Mouse (Mus musculus) midbrain, embryonic 15.5 days (tissue): ENCODE measurements around the gene Crtc1. TPM values are rescaled to one million over a fixed set of nuclear protein-coding genes. Genes with fewer than 3 reads are reported as not detected.
A peak's percentile ranks its signal among the peaks of the same experiment; 100 is the strongest.

Source experiments
- ATAC-seq: fragments of 200-750 bp; cut with Nextera tagmentation; replicated peaks from 2 replicates; pipeline ENCODE4 v1.8.0; 2017; ENCODE audit warnings: moderate TSS enrichment
- H3K27ac ChIP-seq: fragments of 300-500 bp; sonication (generic); 2 replicates; pipeline ENCODE4 v1.5.1; 2015; ENCODE audit warnings: mild to moderate bottlenecking, inconsistent platforms
- H3K27me3 ChIP-seq: fragments of 300-500 bp; sonication (generic); replicated peaks from 2 replicates; pipeline ENCODE4 v1.6.1; 2015; ENCODE audit warnings: inconsistent platforms
- H3K36me3 ChIP-seq: fragments of 300-500 bp; sonication (generic); replicated peaks from 2 replicates; pipeline ENCODE4 v1.6.1; 2015; ENCODE audit warnings: inconsistent platforms
- H3K4me1 ChIP-seq: fragments of 300-500 bp; sonication (generic); 2 replicates; pipeline ENCODE4 v1.6.1; 2015; ENCODE audit warnings: inconsistent platforms
- H3K4me2 ChIP-seq: fragments of 300-500 bp; sonication (generic); 2 replicates; pipeline ENCODE4 v1.6.1; 2015; ENCODE audit warnings: inconsistent platforms, mild to moderate bottlenecking, moderate library complexity
- H3K4me3 ChIP-seq: fragments of 300-500 bp; sonication (generic); 2 replicates; pipeline ENCODE4 v1.5.1; 2015; ENCODE audit warnings: mild to moderate bottlenecking, inconsistent platforms
- H3K9ac ChIP-seq: fragments of 300-500 bp; sonication (generic); 2 replicates; pipeline ENCODE4 v1.6.1; 2015; ENCODE audit warnings: mild to moderate bottlenecking, inconsistent platforms
- H3K9me3 ChIP-seq: fragments of 300-500 bp; sonication (generic); 2 replicates; pipeline ENCODE4 v1.6.1; 2016; ENCODE audit warnings: inconsistent platforms
- WGBS: fragments of 180-500 bp; shearing (Covaris S2); methylation state at CpG from one replicate; pipeline ENCODE4 v1.1.7; 2015; ENCODE audit warnings: mixed read lengths; 5-methylcytosine and 5-hydroxymethylcytosine counted together
- polyA plus RNA-seq: library from polyadenylated mRNA; unstranded; fragments of >200 nt; fragmentation: Nextera tagmentation; extraction: Ambion mirVana; gene quantifications from 2 replicates; pipeline ENCODE4 v1.2.1, GENCODE M21; 2015

Gene Crtc1
- polyA plus RNA-seq, 1 experiment from 2014 or later = 58.7 TPM

GRCm38 (mm10) chr8:70440246-70440645, 867 bp upstream of the Crtc1 start:
- H3K27me3 ChIP-seq = peaks cover 3% of the 10 kb centered on the region; the same call in 1 of the 2 replicates
- H3K4me2 ChIP-seq = peak overlapping the region; percentile 86
- H3K36me3 ChIP-seq = no peaks in the 10 kb centered on the region
- H3K27ac ChIP-seq = peak overlapping the region; percentile 91; the same call in 1 of the 2 replicates
- WGBS = 41% methylated on average over 3 of the region's 3 CpGs
- no peaks in the 10 kb centered on the region for H3K9me3 ChIP-seq
- peaks cover 26% of the 10 kb centered on the region for H3K4me1 ChIP-seq
- ATAC-seq = no peak
- peak overlapping the region; percentile 62; the same call in 1 of the 2 replicates for H3K9ac ChIP-seq
- peak overlapping the region; percentile 60 for H3K4me3 ChIP-seq

GRCm38 (mm10) chr8:70439848-70440179, 435 bp upstream of the Crtc1 start:
- WGBS = 1% methylated on average over 7 of the region's 7 CpGs
- ATAC-seq = no peak

GRCm38 (mm10) chr8:70438423-70438822, 956 bp downstream of the Crtc1 start:
- Histone ChIP-seq H3K27ac (no peak overlapping the region), H3K36me3 (no peaks in the 10 kb centered on the region), H3K27me3 (peaks cover 3% of the 10 kb centered on the region; the same call in 1 of the 2 replicates), H3K4me3 (peak overlapping the region; percentile 60), H3K9ac (peak overlapping the region; percentile 67), H3K4me2 (peak overlapping the region; percentile 86), H3K9me3 (no peaks in the 10 kb centered on the region), H3K4me1 (peaks cover 26% of the 10 kb centered on the region)
- whole genome bisulfite sequencing = 96% methylated on average over 2 of the region's 2 CpGs
- ATAC-seq = no peak

More at GRCm38 (mm10) chr8:70439848-70440179, 435 bp upstream of the Crtc1 start:
- Histone ChIP-seq H3K4me2 (peak overlapping the region; percentile 86), H3K36me3 (no peaks in the 10 kb centered on the region), H3K9ac (peak overlapping the region; percentile 62), H3K9me3 (no peaks in the 10 kb centered on the region), H3K27ac (peak overlapping the region; percentile 91), H3K27me3 (peaks cover 3% of the 10 kb centered on the region; the same call in 1 of the 2 replicates), H3K4me1 (peaks cover 26% of the 10 kb centered on the region), H3K4me3 (peak overlapping the region; percentile 60)

- no peaks in the 10 kb centered on the region for H3K36me3 ChIP-seq
- no peak overlapping the region for H3K4me3 ChIP-seq
- no peak for ATAC-seq
- H3K9ac ChIP-seq = no peak overlapping the region
- no peak overlapping the region for H3K4me2 ChIP-seq
- no peaks in the 10 kb centered on the region for H3K9me3 ChIP-seq
- WGBS = 93% methylated on average over 5 of the region's 5 CpGs
- H3K27me3 ChIP-seq = no peaks in the 10 kb centered on the region
- peaks cover 24% of the 10 kb centered on the region for H3K4me1 ChIP-seq
- no peak overlapping the region for H3K27ac ChIP-seq
These were observed 4.2 kb downstream of the Crtc1 start for GRCm38 (mm10) chr8:70435156-70435555.

- Histone ChIP-seq H3K36me3 (no peaks in the 10 kb centered on the region), H3K27me3 (no peaks in the 10 kb centered on the region), H3K4me3 (no peak overlapping the region), H3K4me2 (no peak overlapping the region), H3K4me1 (peaks cover 10% of the 10 kb centered on the region), H3K9me3 (no peaks in the 10 kb centered on the region), H3K9ac (no peak overlapping the region), H3K27ac (no peak overlapping the region)
- no peak for ATAC-seq
- WGBS = 49% methylated on average over 4 of the region's 4 CpGs
These were observed 6.3 kb downstream of the Crtc1 start for GRCm38 (mm10) chr8:70432991-70433536.

- Histone ChIP-seq H3K9me3 (no peaks in the 10 kb centered on the region), H3K27ac (no peak overlapping the region), H3K4me3 (no peak overlapping the region), H3K27me3 (no peaks in the 10 kb centered on the region), H3K4me2 (no peak overlapping the region), H3K4me1 (no peaks in the 10 kb centered on the region; the same call in 1 of the 2 replicates), H3K36me3 (no peaks in the 10 kb centered on the region), H3K9ac (no peak overlapping the region)
- no peak for ATAC-seq
- WGBS = 96% methylated on average over 4 of the region's 4 CpGs
These were observed 8.2 kb downstream of the Crtc1 start for GRCm38 (mm10) chr8:70431213-70431612.

- Histone ChIP-seq H3K36me3 (no peaks in the 10 kb centered on the region), H3K27ac (no peak overlapping the region), H3K4me1 (no peaks in the 10 kb centered on the region), H3K9me3 (no peaks in the 10 kb centered on the region), H3K4me3 (no peak overlapping the region), H3K27me3 (no peaks in the 10 kb centered on the region), H3K9ac (no peak overlapping the region), H3K4me2 (no peak overlapping the region)
- no peak for ATAC-seq
- 94% methylated on average over 2 of the region's 2 CpGs for WGBS
These were observed 13.0 kb downstream of the Crtc1 start for GRCm38 (mm10) chr8:70426300-70426907.

- no peak for ATAC-seq
- H3K9me3 ChIP-seq = no peaks in the 10 kb centered on the region
- H3K4me3 ChIP-seq = no peak overlapping the region
- H3K36me3 ChIP-seq = no peaks in the 10 kb centered on the region
- peaks cover 10% of the 10 kb centered on the region; the same call in 1 of the 2 replicates for H3K4me1 ChIP-seq
- no peak overlapping the region for H3K27ac ChIP-seq
- WGBS = 89% methylated on average over 2 of the region's 2 CpGs
- H3K9ac ChIP-seq = no peak overlapping the region
- H3K4me2 ChIP-seq = no peak overlapping the region
- H3K27me3 ChIP-seq = no peaks in the 10 kb centered on the region
These were observed 16.7 kb downstream of the Crtc1 start for GRCm38 (mm10) chr8:70422722-70423121.

- Histone ChIP-seq H3K27ac (no peak overlapping the region), H3K4me1 (peaks cover 15% of the 10 kb centered on the region), H3K4me3 (no peak overlapping the region), H3K9me3 (no peaks in the 10 kb centered on the region), H3K36me3 (no peaks in the 10 kb centered on the region), H3K9ac (no peak overlapping the region), H3K4me2 (no peak overlapping the region), H3K27me3 (no peaks in the 10 kb centered on the region)
- WGBS = 86% methylated on average over 18 of the region's 18 CpGs
- no peak for ATAC-seq
These were observed 17.9 kb downstream of the Crtc1 start for GRCm38 (mm10) chr8:70421349-70422104.

GRCm38 (mm10) chr8:70419879-70420643, 19.3 kb downstream of the Crtc1 start:
- Histone ChIP-seq H3K4me2 (no peak overlapping the region), H3K36me3 (no peaks in the 10 kb centered on the region), H3K4me3 (no peak overlapping the region), H3K27me3 (no peaks in the 10 kb centered on the region), H3K9me3 (no peaks in the 10 kb centered on the region), H3K27ac (no peak overlapping the region), H3K4me1 (peaks cover 23% of the 10 kb centered on the region), H3K9ac (no peak overlapping the region)
- WGBS = 74% methylated on average over 11 of the region's 11 CpGs
- no peak for ATAC-seq

- Histone ChIP-seq H3K27ac (no peak overlapping the region), H3K9me3 (no peaks in the 10 kb centered on the region), H3K9ac (no peak overlapping the region), H3K4me2 (no peak overlapping the region), H3K36me3 (no peaks in the 10 kb centered on the region), H3K27me3 (no peaks in the 10 kb centered on the region), H3K4me1 (peaks cover 23% of the 10 kb centered on the region), H3K4me3 (no peak overlapping the region)
- 71% methylated on average over 14 of the region's 14 CpGs for WGBS
- no peak for ATAC-seq
These were observed 20.4 kb downstream of the Crtc1 start for GRCm38 (mm10) chr8:70418954-70419353.

- H3K9ac ChIP-seq = no peak overlapping the region
- 39% methylated on average over 10 of the region's 10 CpGs for WGBS
- no peak for ATAC-seq
- H3K4me3 ChIP-seq = no peak overlapping the region
- H3K27me3 ChIP-seq = no peaks in the 10 kb centered on the region
- H3K9me3 ChIP-seq = no peaks in the 10 kb centered on the region
- no peak overlapping the region for H3K4me2 ChIP-seq
- H3K36me3 ChIP-seq = no peaks in the 10 kb centered on the region
- peaks cover 23% of the 10 kb centered on the region for H3K4me1 ChIP-seq
- no peak overlapping the region for H3K27ac ChIP-seq
These were observed 21.5 kb downstream of the Crtc1 start for GRCm38 (mm10) chr8:70417914-70418313.
